Mouse (Mus musculus) bone marrow macrophage, adult 2 months (primary cell): ENCODE measurements at regions not wholly inside any gene's neighbourhood (a gene's known extent, or its start where the extent isn't known, plus 50 kb on each side); places are given as distances from the start of the nearest gene placed in this dataset.

ENCODE experiments used
- H3K27ac ChIP-seq: 2 replicates; pipeline ENCODE4 v1.5.1; 2012; ENCODE audit warnings: low read depth, low read length; ENCODE audit not compliant: insufficient read depth
- H3K4me1 ChIP-seq: 2 replicates; pipeline ENCODE4 v1.6.1; 2012; ENCODE audit warnings: low read length; ENCODE audit not compliant: control insufficient read depth, insufficient read depth
- H3K4me3 ChIP-seq: 2 replicates; pipeline ENCODE4 v1.5.1; 2012; ENCODE audit warnings: mild to moderate bottlenecking, low read length, moderate library complexity; ENCODE audit not compliant: insufficient read depth
- CTCF ChIP-seq: IDR thresholded peaks from 2 replicates; pipeline ENCODE4 v1.5.1; 2012; ENCODE audit warnings: low read depth, mild to moderate bottlenecking, low read length, moderate library complexity
- POLR2A ChIP-seq: IDR thresholded peaks from 2 replicates; pipeline ENCODE4 v1.6.1; 2012; ENCODE audit warnings: mild to moderate bottlenecking, low read depth, low read length, borderline replicate concordance

DNA sequence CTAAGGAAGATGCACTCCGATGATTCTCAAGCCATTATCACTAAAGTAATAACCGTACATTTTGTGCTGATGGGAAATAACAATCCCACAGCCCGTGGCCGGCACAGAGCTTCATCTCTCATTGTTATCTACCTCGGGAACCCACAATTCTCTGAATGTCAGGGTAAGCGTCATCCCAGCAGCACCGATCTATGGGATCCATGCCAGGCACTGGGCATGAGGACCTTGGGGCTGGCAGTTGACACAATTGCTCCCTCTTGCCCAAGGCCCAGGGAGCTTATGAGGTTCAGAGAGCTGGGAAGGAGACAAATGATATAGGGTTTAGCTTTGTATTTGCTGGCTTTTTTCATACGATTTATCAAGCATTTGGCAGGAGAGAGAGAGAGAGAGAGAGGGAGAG, 342.8 kb downstream of the Tcerg1l start:
- H3K4me1 ChIP-seq: no peaks in the 10 kb centered on the region
- TF ChIP-seq POLR2A (no peak), CTCF (no peak)
- H3K4me3 ChIP-seq: no peak overlapping the region
- H3K27ac ChIP-seq: no peak overlapping the region

DNA sequence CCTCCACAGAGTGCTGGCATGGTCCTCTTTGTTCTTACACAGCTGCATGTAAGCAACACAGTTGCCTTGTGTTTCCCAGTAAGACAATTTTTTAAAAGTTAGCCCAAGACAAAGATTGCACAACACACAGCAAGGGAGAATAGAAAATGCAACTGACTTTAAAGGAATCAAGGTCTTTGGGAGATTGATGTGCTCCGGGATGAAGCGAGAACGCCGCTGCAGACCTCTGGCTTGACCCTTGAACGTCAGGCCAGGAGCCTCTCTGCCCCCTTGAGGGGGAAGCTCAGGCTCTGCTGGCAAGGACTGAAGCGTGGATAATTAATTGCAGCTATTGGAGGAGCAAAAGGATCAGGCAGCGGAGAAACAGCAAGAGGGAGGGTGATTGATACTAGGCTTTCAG, 336.4 kb downstream of the Tcerg1l start:
- H3K4me1 ChIP-seq: no peaks in the 10 kb centered on the region
- TF ChIP-seq POLR2A: no peak
- TF ChIP-seq CTCF: no peak
- H3K4me3 ChIP-seq: no peak overlapping the region
- no peak overlapping the region for H3K27ac ChIP-seq

DNA sequence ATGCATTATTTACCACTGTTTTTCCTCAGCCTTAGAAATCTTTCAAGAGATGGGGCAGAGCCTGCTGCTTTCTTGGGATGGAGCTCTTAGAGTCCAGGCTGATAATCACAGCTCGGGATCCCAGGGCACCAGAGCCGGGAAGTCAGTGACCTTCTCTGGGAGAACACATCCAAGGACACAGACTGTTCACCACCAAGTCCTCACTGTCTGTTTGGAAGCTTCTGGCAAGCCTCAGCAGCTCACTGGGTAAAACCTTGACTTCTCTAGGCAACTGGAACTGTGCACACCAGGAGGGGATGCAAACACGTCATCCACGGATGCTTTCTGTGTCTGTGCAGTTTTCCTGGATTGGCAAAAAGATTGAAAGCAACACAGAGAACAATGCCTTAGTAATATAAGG, 330.6 kb downstream of the Tcerg1l start:
- Histone ChIP-seq H3K27ac (no peak overlapping the region), H3K4me3 (no peak overlapping the region), H3K4me1 (no peaks in the 10 kb centered on the region)
- TF ChIP-seq CTCF (no peak), POLR2A (no peak)

DNA sequence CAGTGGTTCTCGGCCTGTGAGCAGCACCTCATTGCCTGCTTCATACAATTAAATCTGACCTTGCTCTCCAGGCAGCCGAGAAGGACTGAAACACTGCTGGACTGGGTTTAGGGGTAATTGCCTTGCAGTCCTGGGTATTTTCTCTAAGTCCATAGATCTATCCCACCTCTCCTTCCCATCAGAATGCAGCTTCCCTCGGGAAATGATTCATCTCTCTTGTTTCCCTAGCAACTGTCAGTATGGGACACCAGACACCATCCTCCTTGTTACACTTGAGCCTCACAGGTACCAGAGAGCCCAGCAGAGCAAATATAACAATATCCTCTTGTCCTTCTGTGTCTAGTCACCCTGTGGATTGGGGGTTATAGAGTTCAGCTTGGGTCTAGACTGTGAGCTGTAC, 322.3 kb downstream of the Tcerg1l start:
- H3K27ac ChIP-seq: no peak overlapping the region
- no peaks in the 10 kb centered on the region for H3K4me1 ChIP-seq
- no peak overlapping the region for H3K4me3 ChIP-seq
- TF ChIP-seq POLR2A: no peak
- TF ChIP-seq CTCF: no peak

DNA sequence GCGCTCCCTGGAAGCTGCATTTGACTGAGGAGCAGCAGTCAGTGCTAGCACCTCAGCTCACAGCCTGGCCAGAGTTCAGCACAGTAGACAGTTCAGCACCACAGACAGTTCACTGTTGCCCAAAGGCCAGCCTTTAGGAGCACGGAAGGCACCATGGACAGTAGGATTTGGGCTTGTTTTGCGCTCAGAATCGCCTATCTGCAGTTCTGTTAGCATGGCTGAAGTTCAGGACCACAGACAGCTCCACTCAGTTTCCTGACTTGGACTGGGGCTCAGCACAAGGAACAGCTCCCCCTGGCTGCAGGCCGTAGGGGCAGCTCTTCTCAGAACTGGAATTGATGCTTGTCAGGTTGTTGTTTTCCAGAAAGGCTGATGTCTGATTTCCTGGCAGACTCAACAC, 313.6 kb downstream of the Tcerg1l start:
- no peak overlapping the region for H3K4me3 ChIP-seq
- H3K4me1 ChIP-seq: no peaks in the 10 kb centered on the region
- TF ChIP-seq POLR2A (no peak), CTCF (no peak)
- no peak overlapping the region for H3K27ac ChIP-seq

DNA sequence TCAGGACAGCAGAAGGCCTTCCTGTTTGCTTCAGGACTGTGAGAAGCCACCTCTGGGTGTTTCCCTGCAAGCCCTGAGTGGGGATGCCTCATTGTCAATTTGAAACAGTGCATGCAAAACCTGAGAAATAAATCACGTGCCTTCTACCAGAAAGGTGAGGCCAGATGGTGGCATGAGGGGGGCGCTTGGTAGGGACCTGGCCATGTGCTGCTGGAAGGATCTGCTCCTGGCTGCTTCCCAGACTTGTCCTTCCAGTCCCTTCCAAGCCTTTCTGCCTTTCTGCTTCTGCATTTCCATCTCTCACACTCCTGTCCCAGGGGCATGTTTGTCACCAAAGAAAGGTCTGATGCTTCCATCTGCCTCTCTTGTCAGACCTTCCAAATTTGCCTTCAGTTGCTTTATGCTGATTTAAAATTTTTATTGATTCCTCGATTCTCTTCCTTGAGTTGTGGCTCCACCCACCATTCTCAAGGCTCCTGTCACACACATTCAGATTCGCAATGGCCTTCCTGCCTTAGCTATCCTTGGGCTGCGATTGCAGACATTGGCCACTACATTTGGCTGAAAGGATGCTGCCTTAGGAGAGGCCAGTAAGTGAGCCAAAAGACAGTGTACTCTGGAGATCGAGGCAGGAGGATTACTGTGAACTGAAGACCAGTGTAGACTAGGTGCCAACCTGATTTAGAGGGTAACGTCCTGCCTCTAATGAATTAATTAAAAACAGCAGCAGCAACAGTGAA, 289.9 kb downstream of the Tcerg1l start:
- Histone ChIP-seq H3K4me3 (no peak overlapping the region), H3K27ac (no peak overlapping the region), H3K4me1 (no peaks in the 10 kb centered on the region)
- TF ChIP-seq POLR2A (no peak), CTCF (no peak)

DNA sequence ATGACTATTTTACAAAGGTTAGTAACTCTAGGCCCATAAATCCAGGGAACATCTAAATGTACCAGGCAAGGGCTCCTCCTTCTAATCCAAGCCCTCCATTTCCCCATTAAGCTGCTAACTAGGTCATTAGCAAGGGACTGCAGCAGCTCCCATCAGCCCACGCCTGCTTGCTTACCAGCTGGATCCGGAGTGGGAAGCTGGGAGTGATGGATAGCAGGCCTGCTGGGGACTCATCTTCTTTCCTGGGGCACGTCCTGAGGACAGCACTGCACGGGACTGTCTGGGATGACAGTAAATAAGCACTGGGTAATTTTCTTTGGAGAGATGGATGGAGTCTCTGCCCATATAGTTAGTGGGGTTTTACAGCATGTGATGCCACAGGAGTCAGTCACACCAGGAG, 276.0 kb downstream of the Tcerg1l start:
- Histone ChIP-seq H3K4me1 (no peaks in the 10 kb centered on the region), H3K27ac (no peak overlapping the region), H3K4me3 (no peak overlapping the region)
- TF ChIP-seq CTCF: no peak

DNA sequence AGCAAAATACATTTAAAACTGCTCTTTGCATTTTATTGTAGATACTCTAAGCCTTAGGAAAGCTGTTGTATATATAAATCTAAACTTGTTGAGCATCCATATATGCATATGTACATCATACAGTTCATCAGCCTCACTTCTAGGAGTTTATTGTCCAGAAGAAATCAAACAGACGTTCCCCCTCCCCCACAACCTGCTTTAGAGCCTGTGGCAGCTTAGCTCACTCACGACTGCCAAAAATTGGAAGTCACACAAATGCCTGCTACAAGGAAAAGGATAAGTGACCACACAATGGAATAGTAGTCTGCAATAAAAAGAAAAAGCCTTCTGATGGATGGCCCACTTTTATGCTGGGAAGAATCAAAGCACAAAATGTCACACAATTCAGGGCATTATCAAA, 267.8 kb downstream of the Tcerg1l start:
- H3K27ac ChIP-seq: no peak overlapping the region
- no peak for TF ChIP-seq POLR2A
- no peak for TF ChIP-seq CTCF
- no peak overlapping the region for H3K4me3 ChIP-seq
- no peaks in the 10 kb centered on the region for H3K4me1 ChIP-seq

DNA sequence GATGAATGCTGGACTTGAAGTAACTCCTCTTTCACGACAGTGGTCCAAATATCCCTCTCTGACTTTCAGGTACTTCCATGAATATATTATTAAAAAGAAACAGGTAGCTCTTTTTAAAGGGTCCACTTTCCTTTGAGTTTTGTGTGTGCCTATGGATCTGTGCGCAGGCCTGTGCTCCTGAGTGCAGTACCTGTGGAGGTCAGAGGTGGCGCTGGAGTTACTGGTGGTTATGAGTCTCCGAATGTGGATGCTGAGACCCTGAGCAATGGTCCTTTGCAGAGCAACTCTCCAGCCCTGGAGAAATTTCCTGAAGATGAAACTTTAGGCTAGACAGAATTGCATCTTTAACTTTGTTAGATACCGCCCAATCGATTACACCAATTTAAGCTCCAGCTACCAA, 264.1 kb downstream of the Tcerg1l start:
- TF ChIP-seq CTCF (no peak), POLR2A (no peak)
- H3K4me3 ChIP-seq: no peak overlapping the region
- H3K4me1 ChIP-seq: no peaks in the 10 kb centered on the region
- no peak overlapping the region for H3K27ac ChIP-seq

DNA sequence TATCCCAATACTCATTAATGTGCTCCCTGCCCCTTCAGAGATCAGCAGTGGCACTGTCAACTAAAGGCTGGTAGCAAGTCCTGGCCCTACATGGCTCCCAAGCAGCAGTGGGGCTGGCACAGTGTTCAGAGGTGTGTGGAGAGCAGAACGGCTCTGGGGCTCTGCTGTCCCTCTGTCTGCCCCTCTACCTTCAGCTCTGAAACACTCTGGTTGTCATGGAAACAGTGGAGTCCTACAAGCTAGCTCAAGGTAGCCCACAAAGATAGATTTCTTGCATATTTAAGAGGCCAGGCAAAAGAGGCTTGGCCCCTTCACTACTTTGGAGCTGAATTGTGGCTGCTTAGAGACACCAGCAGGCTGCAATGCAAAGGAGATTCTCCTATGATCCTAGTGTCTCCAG, 259.6 kb downstream of the Tcerg1l start:
- H3K4me3 ChIP-seq: no peak overlapping the region
- H3K4me1 ChIP-seq: no peaks in the 10 kb centered on the region
- H3K27ac ChIP-seq: no peak overlapping the region
- no peak for TF ChIP-seq POLR2A
- no peak for TF ChIP-seq CTCF

DNA sequence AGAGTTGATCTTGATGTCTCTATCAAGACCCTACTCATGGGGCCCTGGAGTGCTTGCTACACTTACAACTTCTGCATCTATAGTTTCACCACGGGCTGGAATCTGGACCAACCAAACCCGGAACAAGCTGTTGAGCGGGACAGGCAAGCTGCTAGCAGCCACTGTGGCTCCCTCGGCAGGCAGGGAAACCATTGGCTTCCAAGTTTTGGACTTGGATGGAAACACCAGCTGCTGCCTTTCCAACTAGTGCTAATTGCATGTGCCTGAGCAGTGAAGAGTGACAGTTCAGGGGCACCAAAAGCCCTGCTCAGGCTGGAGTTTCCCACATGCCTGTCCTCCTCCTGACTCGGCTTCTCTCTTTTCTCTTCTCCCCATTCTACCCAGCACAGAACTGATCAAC, 257.8 kb downstream of the Tcerg1l start:
- Histone ChIP-seq H3K4me1 (no peaks in the 10 kb centered on the region), H3K27ac (no peak overlapping the region), H3K4me3 (no peak overlapping the region)
- TF ChIP-seq POLR2A (no peak), CTCF (no peak)
